Mouse (Mus musculus) adipocyte (in vitro differentiated cells): ENCODE results near the gene Faap20.
"Not testable (repeated sequence)": the region's sequence is repeated elsewhere in the genome, so short reads cannot be mapped to it uniquely, and the experiment has no call there.

Experiments used
- DNase-seq: peaks from one replicate; pipeline ENCODE4 v3.0.0-alpha.2; 2016; ENCODE audit warnings: low spot score

Faap20 gene

GRCm38 (mm10) chr4:155248054-155248453 is 1.5 kb upstream of the Faap20 start:
- not testable (repeated sequence) for DNase-seq

GRCm38 (mm10) chr4:155249257-155249647 is 350 bp upstream of the Faap20 start:
- DNase-seq, result peak; percentile 96

- no peak for DNase-seq
Measured at GRCm38 (mm10) chr4:155250361-155251117, 937 bp downstream of the Faap20 start.

- DNase-seq, result no peak
Measured at GRCm38 (mm10) chr4:155251147-155251546, 1.5 kb downstream of the Faap20 start.

- no peak for DNase-seq
Measured at GRCm38 (mm10) chr4:155252253-155252652, 2.7 kb downstream of the Faap20 start.

GRCm38 (mm10) chr4:155264521-155265321 is 15.1 kb downstream of the Faap20 start:
- DNase-seq, result no peak

- no peak for DNase-seq
Measured at GRCm38 (mm10) chr4:155267047-155267543, 17.5 kb downstream of the Faap20 start.

- no peak for DNase-seq
Measured at GRCm38 (mm10) chr4:155267639-155268175, 18.1 kb downstream of the Faap20 start.

- DNase-seq, result peak; percentile 47
Measured at GRCm38 (mm10) chr4:155268382-155268781, 18.8 kb downstream of the Faap20 start.

- DNase-seq, result no peak
Measured at GRCm38 (mm10) chr4:155274451-155274850, 24.8 kb downstream of the Faap20 start.

GRCm38 (mm10) chr4:155274851-155275250 is 25.2 kb downstream of the Faap20 start:
- no peak for DNase-seq

GRCm38 (mm10) chr4:155277963-155278362 is 28.4 kb downstream of the Faap20 start:
- DNase-seq, result no peak

GRCm38 (mm10) chr4:155279054-155279453 is 29.5 kb downstream of the Faap20 start:
- DNase-seq, result no peak

GRCm38 (mm10) chr4:155279926-155280767 is 30.5 kb downstream of the Faap20 start:
- DNase-seq, result no peak

GRCm38 (mm10) chr4:155280768-155281121 is 31.1 kb downstream of the Faap20 start:
- no peak for DNase-seq

GRCm38 (mm10) chr4:155281227-155281626 is 31.6 kb downstream of the Faap20 start:
- no peak for DNase-seq

- peak; percentile 41 for DNase-seq
Measured at GRCm38 (mm10) chr4:155281652-155282051, 32.0 kb downstream of the Faap20 start.

GRCm38 (mm10) chr4:155282231-155282630 is 32.6 kb downstream of the Faap20 start:
- no peak for DNase-seq

- DNase-seq, result no peak
Measured at GRCm38 (mm10) chr4:155283001-155283503, 33.5 kb downstream of the Faap20 start.

GRCm38 (mm10) chr4:155283585-155283984 is 34.0 kb downstream of the Faap20 start:
- DNase-seq, result no peak

- DNase-seq, result no peak
Measured at GRCm38 (mm10) chr4:155284521-155285379, 35.1 kb downstream of the Faap20 start.
